Mouse (Mus musculus) megakaryocyte, embryonic 14.5 days (primary cell): ENCODE results near the gene Ap1g1.

ENCODE experiments used
- FLI1 ChIP-seq: IDR thresholded peaks from 2 replicates; pipeline ENCODE4 v1.6.1; 2012; ENCODE audit warnings: low read length, inconsistent platforms, mixed read lengths
- GATA1 ChIP-seq: IDR thresholded peaks from 3 replicates; pipeline ENCODE4 v1.6.1; 2012; ENCODE audit warnings: mixed read lengths, low read length, inconsistent platforms, borderline replicate concordance

GRCm38 (mm10) chr8:109764031-109764430 lies 14.3 kb upstream of the Ap1g1 start:
- TF ChIP-seq GATA1 (no peak), FLI1 (no peak)
